Mouse (Mus musculus): ENCODE measurements around the gene Il21. TPM values are rescaled to one million over a fixed set of nuclear protein-coding genes. Genes with fewer than 3 reads are reported as not detected.

The Il21 gene
- polyA plus RNA-seq (2014; fragmentation: Nextera tagmentation; extraction: Ambion mirVana), result not detected in 2 replicates

DNA sequence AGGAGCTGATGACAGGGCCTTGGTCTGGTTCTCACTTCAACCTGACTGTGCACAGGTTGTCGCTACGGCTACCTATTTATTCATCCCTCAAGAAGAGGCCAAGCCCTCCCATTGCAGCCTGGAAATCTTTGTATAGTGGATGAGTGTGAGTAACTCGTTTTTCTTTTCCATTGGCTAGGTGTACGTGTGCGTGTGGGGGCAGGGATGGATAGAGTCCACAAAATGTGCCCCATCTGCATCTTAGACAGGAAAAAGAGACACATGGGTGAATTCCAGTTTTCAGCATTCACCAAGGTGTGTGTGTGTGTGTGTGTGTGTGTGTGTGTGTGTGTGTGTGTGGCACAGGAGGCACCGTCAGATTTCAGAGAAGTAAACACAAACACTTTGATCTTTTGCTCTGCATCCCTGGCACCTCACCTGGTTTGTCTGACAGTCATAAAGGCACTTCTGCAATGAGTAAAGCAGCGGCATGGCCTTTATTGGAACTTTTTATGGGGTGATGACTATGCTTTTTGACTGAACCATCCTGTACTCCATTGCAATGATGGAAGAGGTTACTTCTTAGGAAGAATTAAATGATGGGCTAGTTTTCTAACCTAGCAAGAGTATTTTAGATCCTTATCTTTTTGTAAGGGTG is at the start of gene Il21:
Gene Il21, minus strand, starts transcription at position 51 of the 637 bp plus-strand sequence.
- WGBS, result 89% methylated on average over 7 of the region's 7 CpGs
- no peak within 1 kb of the TSS for H3K9ac ChIP-seq (ENCODE audit: low read depth, low read length)
- H3K4me2 ChIP-seq (replicated peaks; ENCODE audit: low read depth, low read length), result no peak within 1 kb of the TSS
- no peaks in the 10 kb centered on the region for H3K36me3 ChIP-seq (ENCODE audit: control insufficient read depth, insufficient read depth, low read length)
- no peaks in the 10 kb centered on the region for H3K9me3 ChIP-seq (ENCODE audit: control insufficient read depth, low read length)
- no peaks in the 10 kb centered on the region for H3K4me1 ChIP-seq (ENCODE audit: control insufficient read depth, insufficient read depth, low read length)
- H3K4me3 ChIP-seq (ENCODE audit: low read length), result no peak within 1 kb of the TSS
- H3K27ac ChIP-seq (ENCODE audit: low read depth, low read length), result no peak within 1 kb of the TSS
- no peak for ATAC-seq (ENCODE audit: low FRiP score, low TSS enrichment)
- H3K27me3 ChIP-seq (ENCODE audit: control insufficient read depth, insufficient read depth, low read length), result no peaks in the 10 kb centered on the region

DNA sequence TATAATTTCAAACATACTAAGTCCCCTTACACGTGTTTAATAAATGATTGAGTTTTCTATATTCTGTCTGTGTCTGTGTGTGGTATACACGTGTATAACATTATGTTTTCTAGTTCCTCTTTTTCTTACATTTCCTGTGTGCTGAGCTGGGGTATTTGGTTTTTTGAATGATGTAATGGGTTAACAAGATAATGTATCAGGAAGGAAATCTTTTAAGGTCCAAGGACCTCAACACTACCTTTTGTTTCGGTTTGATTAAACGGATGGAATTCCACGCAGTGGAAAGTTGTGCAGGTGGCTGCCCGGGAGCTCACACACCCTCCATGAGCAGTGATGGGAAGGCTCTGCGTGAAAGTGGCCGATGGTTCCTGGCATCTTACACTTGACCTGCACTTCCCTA is 48.4 kb upstream of the Il21 start:
- H3K4me2 ChIP-seq (replicated peaks; ENCODE audit: low read depth, low read length), result no peak overlapping the region
- H3K4me1 ChIP-seq (ENCODE audit: control insufficient read depth, insufficient read depth, low read length), result no peaks in the 10 kb centered on the region
- H3K9ac ChIP-seq (ENCODE audit: low read depth, low read length), result no peak overlapping the region
- ATAC-seq (ENCODE audit: low FRiP score, low TSS enrichment), result no peak
- H3K9me3 ChIP-seq (ENCODE audit: control insufficient read depth, low read length), result no peaks in the 10 kb centered on the region
- H3K4me3 ChIP-seq (ENCODE audit: low read length), result no peak overlapping the region
- H3K27me3 ChIP-seq (ENCODE audit: control insufficient read depth, insufficient read depth, low read length), result no peaks in the 10 kb centered on the region
- 68% methylated on average over 8 of the region's 8 CpGs for WGBS
- H3K27ac ChIP-seq (ENCODE audit: low read depth, low read length), result no peak overlapping the region
- no peaks in the 10 kb centered on the region for H3K36me3 ChIP-seq (ENCODE audit: control insufficient read depth, insufficient read depth, low read length)

DNA sequence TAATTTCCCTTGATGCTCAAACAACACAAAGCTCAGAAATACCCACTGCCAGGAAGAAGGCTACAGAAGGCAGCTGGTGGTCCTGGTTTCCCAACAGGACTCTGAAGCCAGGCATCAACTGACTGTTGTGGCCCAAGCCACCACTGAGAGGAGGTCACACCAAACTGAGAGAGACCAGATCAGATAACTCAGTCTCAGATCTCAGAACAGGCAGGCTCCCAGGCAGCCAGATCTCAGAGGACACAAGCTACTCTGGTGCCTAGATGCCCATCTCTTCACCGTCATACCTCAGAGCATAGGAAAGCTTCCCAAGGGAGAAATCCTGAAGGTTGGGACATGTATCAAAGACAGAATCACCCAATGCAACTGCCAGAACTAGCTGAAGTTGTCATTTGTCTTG is 47.8 kb upstream of the Il21 start:
- 90% methylated on average over 1 of the region's 1 CpGs for WGBS
- H3K27ac ChIP-seq (ENCODE audit: low read depth, low read length), result no peak overlapping the region

DNA sequence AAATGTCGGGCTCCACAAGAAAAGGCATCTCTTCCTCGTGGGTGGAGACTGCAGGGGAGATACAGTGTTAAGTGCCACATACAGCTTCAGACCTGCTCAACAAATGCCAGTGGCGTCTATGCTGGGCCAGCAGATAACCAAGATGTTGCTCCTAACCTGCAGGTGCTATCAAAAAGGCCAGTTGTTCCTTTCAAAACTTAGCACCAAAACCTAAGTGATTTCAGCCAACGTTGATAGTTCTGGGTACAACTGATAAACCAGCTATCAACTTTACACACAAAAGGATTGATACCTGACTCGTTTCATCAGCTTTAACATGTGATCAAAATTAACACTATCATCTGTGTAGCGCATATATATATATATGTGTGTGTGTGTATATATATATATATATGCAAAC is 42.2 kb upstream of the Il21 start:
- WGBS, result 82% methylated on average over 6 of the region's 6 CpGs
- H3K4me1 ChIP-seq (ENCODE audit: control insufficient read depth, insufficient read depth, low read length), result no peaks in the 10 kb centered on the region
- no peak for ATAC-seq (ENCODE audit: low FRiP score, low TSS enrichment)
- no peaks in the 10 kb centered on the region for H3K27me3 ChIP-seq (ENCODE audit: control insufficient read depth, insufficient read depth, low read length)
- H3K9me3 ChIP-seq (ENCODE audit: control insufficient read depth, low read length), result no peaks in the 10 kb centered on the region
- no peak overlapping the region for H3K27ac ChIP-seq (ENCODE audit: low read depth, low read length)
- H3K4me2 ChIP-seq (replicated peaks; ENCODE audit: low read depth, low read length), result no peak overlapping the region
- no peak overlapping the region for H3K9ac ChIP-seq (ENCODE audit: low read depth, low read length)
- H3K4me3 ChIP-seq (ENCODE audit: low read length), result no peak overlapping the region
- no peaks in the 10 kb centered on the region for H3K36me3 ChIP-seq (ENCODE audit: control insufficient read depth, insufficient read depth, low read length)

More for the DNA sequence above, 47.8 kb upstream of the Il21 start:
- Histone ChIP-seq H3K36me3 (ENCODE audit: control insufficient read depth, insufficient read depth, low read length) (no peaks in the 10 kb centered on the region), H3K27me3 (ENCODE audit: control insufficient read depth, insufficient read depth, low read length) (no peaks in the 10 kb centered on the region), H3K4me1 (ENCODE audit: control insufficient read depth, insufficient read depth, low read length) (no peaks in the 10 kb centered on the region), H3K9me3 (ENCODE audit: control insufficient read depth, low read length) (no peaks in the 10 kb centered on the region), H3K4me3 (ENCODE audit: low read length) (no peak overlapping the region), H3K9ac (ENCODE audit: low read depth, low read length) (no peak overlapping the region), H3K4me2 (replicated peaks; ENCODE audit: low read depth, low read length) (no peak overlapping the region)
- no peak for ATAC-seq (ENCODE audit: low FRiP score, low TSS enrichment)

DNA sequence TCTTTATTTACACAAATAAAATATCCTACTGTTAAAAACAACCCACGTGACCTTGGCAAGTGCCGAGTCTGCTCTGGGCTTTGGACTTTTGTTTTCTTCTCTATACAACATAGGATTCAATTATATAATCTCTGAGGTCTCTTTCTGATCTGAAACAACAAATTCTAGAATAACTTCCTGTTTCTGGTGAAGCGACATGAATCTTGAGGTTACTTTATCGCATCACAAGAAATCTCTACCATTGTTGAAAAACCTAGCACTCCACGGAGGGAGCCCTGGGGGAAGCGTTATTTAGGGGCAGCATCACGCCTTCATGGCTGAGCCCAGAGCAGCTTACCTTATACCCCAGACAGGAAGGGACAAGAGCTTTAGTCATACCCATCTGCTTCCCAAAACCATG is 40.7 kb upstream of the Il21 start:
- Histone ChIP-seq H3K4me2 (replicated peaks; ENCODE audit: low read depth, low read length) (no peak overlapping the region), H3K27ac (ENCODE audit: low read depth, low read length) (no peak overlapping the region), H3K36me3 (ENCODE audit: control insufficient read depth, insufficient read depth, low read length) (no peaks in the 10 kb centered on the region), H3K27me3 (ENCODE audit: control insufficient read depth, insufficient read depth, low read length) (no peaks in the 10 kb centered on the region), H3K9me3 (ENCODE audit: control insufficient read depth, low read length) (no peaks in the 10 kb centered on the region), H3K9ac (ENCODE audit: low read depth, low read length) (no peak overlapping the region), H3K4me3 (ENCODE audit: low read length) (no peak overlapping the region), H3K4me1 (ENCODE audit: control insufficient read depth, insufficient read depth, low read length) (no peaks in the 10 kb centered on the region)
- WGBS, result 85% methylated on average over 7 of the region's 7 CpGs
- ATAC-seq (ENCODE audit: low FRiP score, low TSS enrichment), result no peak

DNA sequence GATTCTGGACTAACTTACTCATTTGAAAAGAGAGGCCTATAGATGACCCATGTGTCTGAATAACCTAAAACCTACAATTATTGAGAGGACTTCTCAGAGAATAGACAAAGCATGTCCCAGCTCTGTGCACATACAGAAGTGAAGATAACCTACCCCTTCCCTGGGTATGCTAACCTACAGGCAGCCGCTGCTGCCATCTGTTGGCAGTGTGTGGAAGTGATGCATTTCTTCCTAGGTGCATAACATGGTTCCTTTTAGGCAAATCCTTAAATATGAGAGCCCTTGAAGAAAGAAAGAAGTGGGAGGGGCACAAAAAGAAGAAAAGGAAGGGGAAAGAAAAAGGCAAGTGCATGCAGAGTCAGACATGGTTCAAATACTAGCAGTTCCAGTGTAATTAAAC is 38.8 kb upstream of the Il21 start:
- H3K4me2 ChIP-seq (replicated peaks; ENCODE audit: low read depth, low read length), result no peak overlapping the region
- 7% methylated on average over 1 of the region's 1 CpGs for WGBS

DNA sequence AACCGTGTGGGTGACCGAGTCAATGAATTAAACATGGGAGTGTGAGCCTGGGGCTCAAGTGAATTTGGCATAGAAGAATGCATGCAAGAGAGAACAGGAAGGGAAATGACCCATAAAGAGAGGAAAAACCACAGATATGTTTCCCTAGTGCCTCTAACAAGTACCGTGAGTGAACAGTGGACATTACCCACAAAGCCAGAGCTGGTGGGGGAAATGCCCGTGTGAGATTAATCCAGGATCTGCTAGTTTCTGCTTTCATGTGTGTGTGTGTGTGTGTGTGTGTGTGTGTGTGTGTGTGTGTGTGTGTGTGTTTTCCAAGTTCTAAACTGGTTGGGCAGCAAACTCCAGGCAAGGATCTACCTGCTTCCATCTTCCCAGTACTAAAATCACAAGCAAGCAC is 37.5 kb upstream of the Il21 start:
- H3K4me1 ChIP-seq (ENCODE audit: control insufficient read depth, insufficient read depth, low read length), result no peaks in the 10 kb centered on the region
- no peaks in the 10 kb centered on the region for H3K27me3 ChIP-seq (ENCODE audit: control insufficient read depth, insufficient read depth, low read length)
- no peak overlapping the region for H3K4me2 ChIP-seq (replicated peaks; ENCODE audit: low read depth, low read length)
- ATAC-seq (ENCODE audit: low FRiP score, low TSS enrichment), result no peak
- no peak overlapping the region for H3K9ac ChIP-seq (ENCODE audit: low read depth, low read length)
- H3K9me3 ChIP-seq (ENCODE audit: control insufficient read depth, low read length), result no peaks in the 10 kb centered on the region
- H3K27ac ChIP-seq (ENCODE audit: low read depth, low read length), result no peak overlapping the region
- no peak overlapping the region for H3K4me3 ChIP-seq (ENCODE audit: low read length)
- WGBS, result 58% methylated on average over 4 of the region's 4 CpGs
- H3K36me3 ChIP-seq (ENCODE audit: control insufficient read depth, insufficient read depth, low read length), result no peaks in the 10 kb centered on the region

More for the DNA sequence above, 38.8 kb upstream of the Il21 start:
- no peaks in the 10 kb centered on the region for H3K27me3 ChIP-seq (ENCODE audit: control insufficient read depth, insufficient read depth, low read length)
- H3K27ac ChIP-seq (ENCODE audit: low read depth, low read length), result no peak overlapping the region
- no peaks in the 10 kb centered on the region for H3K4me1 ChIP-seq (ENCODE audit: control insufficient read depth, insufficient read depth, low read length)
- no peak overlapping the region for H3K4me3 ChIP-seq (ENCODE audit: low read length)
- no peak overlapping the region for H3K9ac ChIP-seq (ENCODE audit: low read depth, low read length)
- no peaks in the 10 kb centered on the region for H3K36me3 ChIP-seq (ENCODE audit: control insufficient read depth, insufficient read depth, low read length)
- no peaks in the 10 kb centered on the region for H3K9me3 ChIP-seq (ENCODE audit: control insufficient read depth, low read length)
- ATAC-seq (ENCODE audit: low FRiP score, low TSS enrichment), result no peak

DNA sequence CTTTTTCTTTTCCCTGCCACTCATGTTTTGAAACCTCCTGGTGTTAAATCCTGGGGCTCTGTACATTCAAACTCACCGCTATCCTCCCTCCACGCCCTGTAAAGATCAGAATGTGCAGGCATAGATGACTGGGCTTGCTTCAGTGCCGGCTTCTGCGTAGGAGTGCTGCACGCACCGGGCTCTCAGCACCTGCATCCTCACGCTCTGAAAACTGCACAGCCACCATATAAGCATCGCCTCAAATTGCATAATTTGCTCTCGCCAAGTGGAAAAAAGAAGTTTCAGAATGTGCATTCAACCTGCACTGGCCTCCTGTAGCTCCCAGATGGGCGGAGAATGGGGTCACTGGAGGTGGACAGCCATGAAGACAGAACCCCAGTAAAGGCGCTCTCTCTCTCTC is 35.9 kb upstream of the Il21 start:
- H3K4me2 ChIP-seq (replicated peaks; ENCODE audit: low read depth, low read length), result no peak overlapping the region
- H3K27me3 ChIP-seq (ENCODE audit: control insufficient read depth, insufficient read depth, low read length), result no peaks in the 10 kb centered on the region
- WGBS, result 68% methylated on average over 11 of the region's 11 CpGs
- H3K36me3 ChIP-seq (ENCODE audit: control insufficient read depth, insufficient read depth, low read length), result no peaks in the 10 kb centered on the region
- no peaks in the 10 kb centered on the region for H3K4me1 ChIP-seq (ENCODE audit: control insufficient read depth, insufficient read depth, low read length)
- H3K4me3 ChIP-seq (ENCODE audit: low read length), result no peak overlapping the region
- ATAC-seq (ENCODE audit: low FRiP score, low TSS enrichment), result no peak
- no peaks in the 10 kb centered on the region for H3K9me3 ChIP-seq (ENCODE audit: control insufficient read depth, low read length)
- H3K27ac ChIP-seq (ENCODE audit: low read depth, low read length), result no peak overlapping the region
- H3K9ac ChIP-seq (ENCODE audit: low read depth, low read length), result no peak overlapping the region

DNA sequence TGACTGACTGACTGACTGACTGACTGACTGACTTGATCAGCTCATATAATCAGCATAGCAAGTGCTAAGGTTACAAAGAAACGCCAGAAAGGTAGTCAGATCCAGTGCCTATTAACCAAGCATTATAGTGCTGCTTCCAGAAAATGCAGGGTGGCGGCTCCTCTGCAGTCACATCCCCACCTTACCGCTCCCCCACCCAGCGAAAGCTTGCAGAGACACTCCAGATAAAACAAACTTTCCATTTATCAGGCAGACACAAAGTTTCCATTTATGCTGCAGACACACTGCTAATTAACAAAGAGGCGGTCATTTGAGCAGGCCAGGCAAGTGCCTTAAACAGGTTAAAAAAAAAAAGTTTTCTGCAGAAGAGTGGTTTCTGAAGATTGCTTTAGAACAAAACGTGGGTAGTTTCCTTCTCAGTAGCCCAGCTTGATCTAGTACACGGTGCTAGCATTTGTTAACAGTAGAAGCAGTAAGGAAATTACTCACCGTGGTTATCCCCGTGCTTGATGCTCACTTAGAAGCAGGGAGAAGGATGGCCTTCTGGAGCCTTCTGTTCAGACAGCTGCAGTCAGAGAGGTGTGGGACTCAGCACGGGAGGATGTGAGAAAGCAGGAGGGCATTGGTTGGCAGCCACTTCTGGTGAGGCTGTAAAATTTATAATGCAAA is 27.0 kb upstream of the Il21 start:
- no peak overlapping the region for H3K9ac ChIP-seq (ENCODE audit: low read depth, low read length)
- no peak overlapping the region for H3K4me2 ChIP-seq (replicated peaks; ENCODE audit: low read depth, low read length)
- H3K27me3 ChIP-seq (ENCODE audit: control insufficient read depth, insufficient read depth, low read length), result no peaks in the 10 kb centered on the region
- H3K4me1 ChIP-seq (ENCODE audit: control insufficient read depth, insufficient read depth, low read length), result no peaks in the 10 kb centered on the region
- no peak for ATAC-seq (ENCODE audit: low FRiP score, low TSS enrichment)
- H3K9me3 ChIP-seq (ENCODE audit: control insufficient read depth, low read length), result no peaks in the 10 kb centered on the region
- no peak overlapping the region for H3K4me3 ChIP-seq (ENCODE audit: low read length)
- no peaks in the 10 kb centered on the region for H3K36me3 ChIP-seq (ENCODE audit: control insufficient read depth, insufficient read depth, low read length)
- 43% methylated on average over 10 of the region's 10 CpGs for WGBS
- H3K27ac ChIP-seq (ENCODE audit: low read depth, low read length), result no peak overlapping the region
